Mouse (Mus musculus): Measurements from ENCODE around the gene Saa3. TPM values are rescaled to one million over a fixed set of nuclear protein-coding genes. Genes with fewer than 3 reads are reported as not detected.

Saa3 gene
- polyA plus RNA-seq, 1 experiment from 2014 or later, result 0.34 TPM

- TF ChIP-seq EP300 (optimal IDR thresholded peaks at IDR 0.05) (no peak), CTCF (IDR thresholded peaks at IDR 0.05; ENCODE audit: low read depth) (no peak)
- WGBS, result 31% methylated on average over 7 of the region's 7 CpGs
- Histone ChIP-seq H3K4me1 (replicated peaks; ENCODE audit: control insufficient read depth, insufficient read depth) (no peaks in the 10 kb centered on the region), H3K9me3 (ENCODE audit: control insufficient read depth, low read length) (no peaks in the 10 kb centered on the region), H3K36me3 (ENCODE audit: control insufficient read depth, insufficient read depth, low read length) (no peaks in the 10 kb centered on the region), H3K27ac (replicated peaks) (no peak overlapping the region), H3K4me3 (ENCODE audit: low read depth, low read length) (no peak overlapping the region), H3K9ac (ENCODE audit: low read length) (no peak overlapping the region), H3K4me2 (replicated peaks; ENCODE audit: low read depth) (no peak overlapping the region), H3K27me3 (ENCODE audit: control insufficient read depth, insufficient read depth, low read length) (no peaks in the 10 kb centered on the region)
- peak; percentile 18 for DNase-seq (ENCODE audit: low spot score)
- ATAC-seq (ENCODE audit: low FRiP score, low TSS enrichment), result peak; percentile 70; the same call in 1 of the 2 replicates
Measured at GRCm38 (mm10) chr7:46719526-46719925, 4.0 kb upstream of the Saa3 start.

GRCm38 (mm10) chr7:46718591-46719270 is 3.2 kb upstream of the Saa3 start:
- H3K4me2 ChIP-seq (replicated peaks; ENCODE audit: low read depth), result no peak overlapping the region
- ATAC-seq (ENCODE audit: low FRiP score, low TSS enrichment), result no peak
- 78% methylated on average over 7 of the region's 7 CpGs for WGBS
- no peaks in the 10 kb centered on the region for H3K36me3 ChIP-seq (ENCODE audit: control insufficient read depth, insufficient read depth, low read length)
- no peak for DNase-seq (ENCODE audit: low spot score)
- no peak overlapping the region for H3K9ac ChIP-seq (ENCODE audit: low read length)
- H3K27me3 ChIP-seq (ENCODE audit: control insufficient read depth, insufficient read depth, low read length), result no peaks in the 10 kb centered on the region
- H3K4me3 ChIP-seq (ENCODE audit: low read depth, low read length), result no peak overlapping the region
- H3K27ac ChIP-seq (replicated peaks), result no peak overlapping the region
- H3K9me3 ChIP-seq (ENCODE audit: control insufficient read depth, low read length), result no peaks in the 10 kb centered on the region
- no peaks in the 10 kb centered on the region for H3K4me1 ChIP-seq (replicated peaks; ENCODE audit: control insufficient read depth, insufficient read depth)
- TF ChIP-seq EP300 (optimal IDR thresholded peaks at IDR 0.05), result no peak

- Histone ChIP-seq H3K9ac (ENCODE audit: low read length) (no peak overlapping the region), H3K4me2 (replicated peaks; ENCODE audit: low read depth) (no peak overlapping the region), H3K4me1 (replicated peaks; ENCODE audit: control insufficient read depth, insufficient read depth) (no peaks in the 10 kb centered on the region), H3K27me3 (ENCODE audit: control insufficient read depth, insufficient read depth, low read length) (no peaks in the 10 kb centered on the region), H3K36me3 (ENCODE audit: control insufficient read depth, insufficient read depth, low read length) (no peaks in the 10 kb centered on the region), H3K4me3 (ENCODE audit: low read depth, low read length) (no peak overlapping the region), H3K9me3 (ENCODE audit: control insufficient read depth, low read length) (no peaks in the 10 kb centered on the region), H3K27ac (replicated peaks) (no peak overlapping the region)
- no peak for ATAC-seq (ENCODE audit: low FRiP score, low TSS enrichment)
- DNase-seq (ENCODE audit: low spot score), result no peak
- TF ChIP-seq CTCF (IDR thresholded peaks at IDR 0.05; ENCODE audit: low read depth) (no peak), EP300 (optimal IDR thresholded peaks at IDR 0.05) (no peak)
- 36% methylated on average over 5 of the region's 5 CpGs for WGBS
Measured at GRCm38 (mm10) chr7:46716897-46717296, 1.4 kb upstream of the Saa3 start.

- H3K36me3 ChIP-seq (ENCODE audit: control insufficient read depth, insufficient read depth, low read length), result no peaks in the 10 kb centered on the region
- H3K27ac ChIP-seq (replicated peaks), result no peak overlapping the region
- no peaks in the 10 kb centered on the region for H3K4me1 ChIP-seq (replicated peaks; ENCODE audit: control insufficient read depth, insufficient read depth)
- H3K27me3 ChIP-seq (ENCODE audit: control insufficient read depth, insufficient read depth, low read length), result no peaks in the 10 kb centered on the region
- no peak for ATAC-seq (ENCODE audit: low FRiP score, low TSS enrichment)
- TF ChIP-seq CTCF (IDR thresholded peaks at IDR 0.05; ENCODE audit: low read depth) (peak; percentile 92), EP300 (optimal IDR thresholded peaks at IDR 0.05) (no peak)
- 34% methylated on average over 6 of the region's 6 CpGs for WGBS
- H3K4me2 ChIP-seq (replicated peaks; ENCODE audit: low read depth), result no peak overlapping the region
- no peaks in the 10 kb centered on the region for H3K9me3 ChIP-seq (ENCODE audit: control insufficient read depth, low read length)
- no peak overlapping the region for H3K9ac ChIP-seq (ENCODE audit: low read length)
- peak; percentile 55 for DNase-seq (ENCODE audit: low spot score)
- no peak overlapping the region for H3K4me3 ChIP-seq (ENCODE audit: low read depth, low read length)
Measured at GRCm38 (mm10) chr7:46714518-46714917, 982 bp downstream of the Saa3 start.

GRCm38 (mm10) chr7:46712250-46712649 is 3.2 kb downstream of the Saa3 start:
- Histone ChIP-seq H3K4me3 (ENCODE audit: low read depth, low read length) (no peak overlapping the region), H3K27me3 (ENCODE audit: control insufficient read depth, insufficient read depth, low read length) (no peaks in the 10 kb centered on the region), H3K4me2 (replicated peaks; ENCODE audit: low read depth) (no peak overlapping the region), H3K9me3 (ENCODE audit: control insufficient read depth, low read length) (no peaks in the 10 kb centered on the region), H3K4me1 (replicated peaks; ENCODE audit: control insufficient read depth, insufficient read depth) (no peaks in the 10 kb centered on the region), H3K27ac (replicated peaks) (no peak overlapping the region), H3K9ac (ENCODE audit: low read length) (no peak overlapping the region), H3K36me3 (ENCODE audit: control insufficient read depth, insufficient read depth, low read length) (no peaks in the 10 kb centered on the region)
- DNase-seq (ENCODE audit: low spot score), result no peak
- 71% methylated on average over 6 of the region's 6 CpGs for WGBS
- no peak for ATAC-seq (ENCODE audit: low FRiP score, low TSS enrichment)
- TF ChIP-seq CTCF (IDR thresholded peaks at IDR 0.05; ENCODE audit: low read depth), result no peak
- TF ChIP-seq EP300 (optimal IDR thresholded peaks at IDR 0.05), result no peak

- TF ChIP-seq EP300 (optimal IDR thresholded peaks at IDR 0.05) (no peak), CTCF (IDR thresholded peaks at IDR 0.05; ENCODE audit: low read depth) (peak; percentile 98)
- peak within 1 kb of the TSS; percentile 88 for H3K4me3 ChIP-seq (ENCODE audit: low read depth, low read length)
- H3K27ac ChIP-seq (replicated peaks), result peak within 1 kb of the TSS; percentile 82
- DNase-seq (ENCODE audit: low spot score) (peak; percentile 93), ATAC-seq (ENCODE audit: low FRiP score, low TSS enrichment) (peak; percentile 97)
- H3K4me2 ChIP-seq (replicated peaks; ENCODE audit: low read depth), result peak within 1 kb of the TSS; percentile 65
- 0% methylated on average over 26 of the region's 38 CpGs for WGBS
- H3K27me3 ChIP-seq (ENCODE audit: control insufficient read depth, insufficient read depth, low read length), result no peaks in the 10 kb centered on the region
- no peaks in the 10 kb centered on the region for H3K36me3 ChIP-seq (ENCODE audit: control insufficient read depth, insufficient read depth, low read length)
- H3K4me1 ChIP-seq (replicated peaks; ENCODE audit: control insufficient read depth, insufficient read depth), result no peaks in the 10 kb centered on the region
- H3K9ac ChIP-seq (ENCODE audit: low read length), result peak within 1 kb of the TSS; percentile 87
- H3K9me3 ChIP-seq (ENCODE audit: control insufficient read depth, low read length), result no peaks in the 10 kb centered on the region
Measured at GRCm38 (mm10) chr7:46710390-46710844, 5.1 kb downstream of the Saa3 start, which contains the start of gene Saal1. Saal1 (minus strand) TSS chr7:46710680.
